Mouse (Mus musculus): ENCODE measurements around the gene Jmjd6. TPM values are rescaled to one million over a fixed set of nuclear protein-coding genes. Genes with fewer than 3 reads are reported as not detected.
A peak's percentile ranks its signal among the peaks of the same experiment; 100 is the strongest.
"Not testable (repeated sequence)": the region's sequence is repeated elsewhere in the genome, so short reads cannot be mapped to it uniquely, and the experiment has no call there.

Jmjd6 gene
- total RNA-seq, 1 experiment from 2014 or later: 53.8 TPM

- ATAC-seq (replicated peaks in 1 of 2; ENCODE audit: insufficient read depth in 1 of 2, low FRiP score in 2 of 2, low TSS enrichment in 1 of 2, low read depth in 1 of 2, poor library complexity in 2 of 2, severe bottlenecking in 2 of 2): no peak
These were observed 7.0 kb downstream of the Jmjd6 start for GRCm38 (mm10) chr11:116836283-116836682.

DNA sequence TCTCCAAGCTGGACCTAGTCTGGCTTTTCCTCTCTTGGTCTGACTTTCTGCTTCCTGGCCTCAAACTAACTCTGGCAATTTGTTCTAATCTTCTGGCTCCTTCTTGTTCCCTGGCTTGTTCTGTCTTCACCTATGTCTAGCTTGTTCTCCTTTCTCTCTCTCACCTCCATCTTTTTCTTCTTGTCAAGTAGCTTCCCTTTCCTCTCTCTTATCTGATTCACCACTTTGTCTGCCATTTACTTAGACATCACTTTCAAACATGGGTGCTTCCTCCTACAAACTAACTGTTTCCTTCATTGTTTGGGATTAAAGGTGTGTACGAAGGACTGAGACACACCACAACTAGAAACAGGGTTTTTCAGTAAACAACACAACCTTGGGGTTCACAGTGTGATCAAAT lies 8.3 kb downstream of the Jmjd6 start:
- ATAC-seq (replicated peaks in 1 of 2; ENCODE audit: insufficient read depth in 1 of 2, low FRiP score in 2 of 2, low TSS enrichment in 1 of 2, low read depth in 1 of 2, poor library complexity in 2 of 2, severe bottlenecking in 2 of 2): no peak

DNA sequence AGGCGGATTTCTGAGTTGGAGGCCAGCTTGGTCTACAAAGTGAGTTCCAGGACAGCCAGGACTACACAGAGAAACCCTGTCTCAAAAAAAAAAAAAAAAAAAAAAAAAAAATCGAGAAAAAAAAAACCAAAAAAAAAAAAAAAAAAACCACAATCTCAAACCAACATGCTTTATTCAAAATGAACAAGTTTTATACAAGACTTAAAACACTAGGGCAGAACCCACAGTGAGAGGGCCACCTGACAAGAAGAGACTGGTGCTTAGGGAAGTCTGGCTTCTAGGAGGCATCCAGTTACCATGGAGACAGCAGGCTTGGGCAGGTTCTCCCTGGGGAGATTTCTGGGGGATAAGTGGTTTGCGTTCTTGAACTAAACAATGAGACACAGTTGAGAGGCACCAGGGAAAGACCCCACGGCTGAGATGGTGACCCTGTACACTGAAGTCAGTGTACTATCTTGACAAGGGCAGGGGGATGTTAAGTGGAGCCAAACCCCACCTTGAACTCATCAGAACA lies 11.0 kb downstream of the Jmjd6 start:
- no peak for ATAC-seq (replicated peaks in 1 of 2; ENCODE audit: insufficient read depth in 1 of 2, low FRiP score in 2 of 2, low TSS enrichment in 1 of 2, low read depth in 1 of 2, poor library complexity in 2 of 2, severe bottlenecking in 2 of 2)

DNA sequence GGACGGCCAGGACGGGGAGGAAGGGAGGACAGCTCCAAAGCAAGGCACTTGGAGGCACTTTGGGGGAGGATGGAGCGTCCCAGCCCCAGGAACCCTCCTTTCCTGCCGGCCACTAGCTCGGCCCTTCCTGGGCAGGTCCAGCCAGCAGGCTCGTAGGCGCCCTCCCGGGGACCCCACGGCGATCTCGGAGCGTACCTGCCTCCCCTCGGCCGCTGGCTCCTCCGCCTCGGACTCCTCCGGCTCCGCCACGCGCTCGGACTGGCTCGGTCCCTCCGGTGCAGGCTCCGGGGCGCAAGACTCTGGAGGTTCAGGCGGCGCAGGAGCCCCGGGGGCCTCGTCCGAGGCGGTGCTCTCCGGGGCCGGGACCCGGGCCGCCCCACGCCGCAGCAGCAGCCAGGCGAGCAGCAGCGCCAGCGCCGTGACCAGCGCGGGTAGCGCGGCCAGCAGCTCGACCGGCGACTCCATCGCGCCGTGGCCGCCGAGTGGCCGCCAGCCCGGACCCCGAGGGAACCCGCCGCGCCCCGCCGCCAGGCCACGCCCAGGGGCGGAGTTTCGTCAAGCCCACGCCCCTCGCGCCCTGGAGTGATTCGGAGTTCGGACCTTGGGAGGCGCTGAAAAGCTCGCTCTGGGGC lies 15.6 kb downstream of the Jmjd6 start, which contains the start of gene Mxra7:
Gene Mxra7, minus strand, starts transcription at position 513 of the 632 bp plus-strand sequence.
- peak; percentile 49 to 56; a peak in 2 of 4 replicates for ATAC-seq (replicated peaks in 1 of 2; ENCODE audit: insufficient read depth in 1 of 2, low FRiP score in 2 of 2, low TSS enrichment in 1 of 2, low read depth in 1 of 2, poor library complexity in 2 of 2, severe bottlenecking in 2 of 2)

DNA sequence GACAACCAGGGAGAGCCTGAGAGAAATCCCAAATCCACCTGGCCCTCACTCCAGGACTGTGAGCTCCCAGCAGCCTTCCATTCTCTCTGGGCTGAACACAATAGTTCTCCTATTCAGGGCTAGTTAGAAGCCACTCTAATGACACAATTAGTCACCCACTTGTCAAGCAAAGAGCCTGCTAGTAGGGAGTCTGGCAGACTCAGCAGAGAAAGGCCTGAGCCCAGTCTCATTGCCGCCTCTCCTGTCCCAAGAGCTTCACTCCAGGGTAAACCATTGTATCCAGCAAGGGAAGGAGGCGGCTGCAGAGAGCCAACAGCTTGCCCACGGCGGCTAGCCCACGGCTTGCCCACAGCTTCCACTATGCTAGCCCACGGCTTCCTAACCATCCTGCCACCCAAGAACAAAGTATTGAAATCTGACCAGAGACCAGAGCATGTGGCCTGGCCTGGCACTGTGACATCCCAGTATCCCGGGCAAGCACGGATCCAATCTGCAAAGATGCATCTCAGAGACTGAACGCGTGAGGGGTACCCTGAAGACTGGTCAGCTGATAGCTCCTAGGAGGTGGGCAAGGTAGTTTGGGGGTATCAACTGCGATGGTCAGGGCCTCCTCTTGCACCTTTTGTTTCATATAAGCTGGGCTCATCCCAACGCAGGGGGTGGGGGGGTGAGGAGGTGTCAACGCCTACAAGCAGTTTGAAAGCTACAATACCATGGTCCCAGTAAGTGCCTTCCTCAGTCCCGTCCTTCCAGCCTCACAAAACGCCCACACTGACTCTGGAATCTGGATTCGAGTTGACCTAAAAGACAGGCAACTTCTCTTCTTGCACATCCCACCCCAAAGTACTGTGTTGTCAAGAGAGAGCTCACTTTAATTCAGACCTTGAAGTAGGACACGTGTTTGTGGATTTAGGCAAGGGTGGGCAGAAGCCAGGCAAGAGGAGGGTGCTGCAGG lies 16.4 kb downstream of the Jmjd6 start:
- ATAC-seq (replicated peaks in 1 of 2; ENCODE audit: insufficient read depth in 1 of 2, low FRiP score in 2 of 2, low TSS enrichment in 1 of 2, low read depth in 1 of 2, poor library complexity in 2 of 2, severe bottlenecking in 2 of 2): peak in 1 of 2 experiments; percentile 15; a peak in 1 of 4 replicates

GRCm38 (mm10) chr11:116825230-116825629 lies 18.0 kb downstream of the Jmjd6 start:
- no peak for ATAC-seq (replicated peaks in 1 of 2; ENCODE audit: insufficient read depth in 1 of 2, low FRiP score in 2 of 2, low TSS enrichment in 1 of 2, low read depth in 1 of 2, poor library complexity in 2 of 2, severe bottlenecking in 2 of 2)

DNA sequence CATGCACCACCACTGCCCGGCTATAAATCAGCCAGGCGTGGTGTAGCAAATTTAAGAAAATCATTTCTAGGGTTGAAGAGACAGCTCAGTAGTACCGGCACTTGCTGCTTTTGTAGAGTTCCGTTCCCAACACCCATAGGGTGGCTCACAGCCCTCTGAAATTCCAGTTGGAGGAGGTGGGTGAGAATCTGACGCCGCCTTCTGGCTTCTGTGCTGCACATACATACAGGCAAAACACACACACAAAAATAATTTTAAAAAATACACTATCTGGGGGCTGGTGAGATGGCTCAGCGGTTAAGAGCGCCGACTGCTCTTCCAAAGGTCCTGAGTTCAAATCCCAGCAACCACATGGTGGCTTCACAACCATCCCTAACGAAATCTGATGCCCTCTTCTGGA lies 19.4 kb downstream of the Jmjd6 start:
- not testable (repeated sequence) for ATAC-seq (replicated peaks in 1 of 2; ENCODE audit: insufficient read depth in 1 of 2, low FRiP score in 2 of 2, low TSS enrichment in 1 of 2, low read depth in 1 of 2, poor library complexity in 2 of 2, severe bottlenecking in 2 of 2)

GRCm38 (mm10) chr11:116823255-116823654 lies 20.0 kb downstream of the Jmjd6 start:
- no peak for ATAC-seq (replicated peaks in 1 of 2; ENCODE audit: insufficient read depth in 1 of 2, low FRiP score in 2 of 2, low TSS enrichment in 1 of 2, low read depth in 1 of 2, poor library complexity in 2 of 2, severe bottlenecking in 2 of 2)

DNA sequence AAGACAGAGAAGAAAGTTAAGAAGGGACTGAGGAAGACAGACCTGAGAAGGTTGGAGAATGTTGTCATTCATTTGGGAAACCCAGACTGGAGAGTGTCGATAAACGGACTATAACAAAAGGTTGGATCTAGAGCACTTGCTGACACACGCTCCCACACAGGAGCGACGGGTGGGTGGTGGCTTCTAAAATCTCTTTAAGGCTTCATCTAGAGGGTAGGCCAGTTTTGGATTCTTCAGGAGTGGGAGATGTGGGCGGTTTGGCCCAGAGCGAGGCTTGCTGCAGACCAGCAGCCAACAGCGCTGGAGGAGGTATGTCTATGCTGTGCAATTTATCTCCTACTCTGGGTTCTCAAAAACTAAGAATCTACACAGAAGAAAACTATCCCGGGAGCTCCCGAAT lies 20.6 kb downstream of the Jmjd6 start:
- ATAC-seq (replicated peaks in 1 of 2; ENCODE audit: insufficient read depth in 1 of 2, low FRiP score in 2 of 2, low TSS enrichment in 1 of 2, low read depth in 1 of 2, poor library complexity in 2 of 2, severe bottlenecking in 2 of 2): no peak

DNA sequence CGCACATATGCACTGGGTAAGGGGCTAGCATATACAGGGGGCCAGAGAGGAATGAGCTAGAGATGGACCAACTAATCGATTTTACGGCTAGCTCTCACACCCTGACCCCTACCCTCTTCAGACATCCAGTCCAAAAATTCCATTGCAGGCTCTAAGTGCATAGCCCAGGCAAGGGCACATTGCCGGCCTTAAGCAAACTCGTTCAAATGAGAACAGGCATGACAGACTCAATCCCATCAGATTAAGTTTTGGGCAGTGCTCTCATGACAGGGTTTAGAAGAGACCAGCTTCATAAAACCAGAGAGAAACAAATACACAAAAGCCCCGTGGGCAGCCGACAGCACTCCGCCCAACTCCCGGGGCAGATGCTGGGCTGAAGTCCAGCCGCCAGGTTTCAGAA lies 21.0 kb downstream of the Jmjd6 start:
- no peak for ATAC-seq (replicated peaks in 1 of 2; ENCODE audit: insufficient read depth in 1 of 2, low FRiP score in 2 of 2, low TSS enrichment in 1 of 2, low read depth in 1 of 2, poor library complexity in 2 of 2, severe bottlenecking in 2 of 2)

GRCm38 (mm10) chr11:116821057-116821940 lies 21.9 kb downstream of the Jmjd6 start:
- no peak for ATAC-seq (replicated peaks in 1 of 2; ENCODE audit: insufficient read depth in 1 of 2, low FRiP score in 2 of 2, low TSS enrichment in 1 of 2, low read depth in 1 of 2, poor library complexity in 2 of 2, severe bottlenecking in 2 of 2)

GRCm38 (mm10) chr11:116819932-116820593 lies 23.2 kb downstream of the Jmjd6 start:
- no peak for ATAC-seq (replicated peaks in 1 of 2; ENCODE audit: insufficient read depth in 1 of 2, low FRiP score in 2 of 2, low TSS enrichment in 1 of 2, low read depth in 1 of 2, poor library complexity in 2 of 2, severe bottlenecking in 2 of 2)

- ATAC-seq (replicated peaks in 1 of 2; ENCODE audit: insufficient read depth in 1 of 2, low FRiP score in 2 of 2, low TSS enrichment in 1 of 2, low read depth in 1 of 2, poor library complexity in 2 of 2, severe bottlenecking in 2 of 2): no peak
These were observed 24.5 kb downstream of the Jmjd6 start for GRCm38 (mm10) chr11:116818722-116819121.

DNA sequence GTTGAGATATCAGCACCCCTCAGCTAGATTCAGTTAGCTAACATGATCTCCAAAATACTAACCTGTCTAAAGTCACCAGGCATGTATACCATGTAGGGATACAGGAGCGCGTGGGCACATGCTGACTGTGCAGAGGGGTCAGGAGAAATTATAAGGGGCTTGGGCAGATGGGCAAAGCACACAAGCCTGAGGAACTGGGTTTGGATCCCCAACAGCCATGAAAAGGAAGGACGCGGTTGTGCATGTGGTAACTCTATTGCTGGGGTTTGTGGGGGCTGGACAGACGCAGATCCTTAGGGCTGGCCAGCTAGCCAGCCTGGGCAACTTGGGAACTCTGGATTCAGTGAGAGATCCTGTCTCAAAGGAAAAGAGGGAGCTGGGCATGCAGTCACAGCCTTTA lies 25.7 kb downstream of the Jmjd6 start:
- ATAC-seq (replicated peaks in 1 of 2; ENCODE audit: insufficient read depth in 1 of 2, low FRiP score in 2 of 2, low TSS enrichment in 1 of 2, low read depth in 1 of 2, poor library complexity in 2 of 2, severe bottlenecking in 2 of 2): no peak

GRCm38 (mm10) chr11:116816769-116817168 lies 26.5 kb downstream of the Jmjd6 start:
- no peak for ATAC-seq (replicated peaks in 1 of 2; ENCODE audit: insufficient read depth in 1 of 2, low FRiP score in 2 of 2, low TSS enrichment in 1 of 2, low read depth in 1 of 2, poor library complexity in 2 of 2, severe bottlenecking in 2 of 2)

DNA sequence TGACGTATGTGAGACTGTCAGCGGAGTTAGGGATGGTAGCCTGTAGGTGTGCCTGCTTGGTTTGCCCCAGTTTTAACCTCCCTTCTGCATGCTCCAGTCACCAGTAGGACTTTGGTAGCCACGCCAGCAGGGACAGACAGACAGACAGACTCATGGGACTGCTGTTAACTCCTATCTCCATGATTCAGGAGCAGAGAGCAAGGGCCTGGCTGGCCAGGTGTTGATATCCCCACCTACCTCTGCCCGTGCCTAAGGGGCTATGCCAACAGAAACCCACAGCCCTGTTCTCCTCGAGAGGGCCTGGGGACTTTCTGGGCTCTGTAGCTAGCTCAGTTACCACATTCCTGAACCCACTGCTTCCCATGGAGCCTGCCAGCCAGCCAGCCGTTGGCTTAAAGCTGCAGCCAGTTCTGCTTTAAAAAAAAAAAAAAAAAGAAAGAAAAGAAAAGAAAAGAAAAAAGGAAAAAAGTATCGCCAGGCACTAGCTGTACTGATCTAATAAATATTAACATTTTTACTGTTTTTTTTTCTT lies 28.3 kb downstream of the Jmjd6 start:
- no peak for ATAC-seq (replicated peaks in 1 of 2; ENCODE audit: insufficient read depth in 1 of 2, low FRiP score in 2 of 2, low TSS enrichment in 1 of 2, low read depth in 1 of 2, poor library complexity in 2 of 2, severe bottlenecking in 2 of 2)
